Mouse (Mus musculus): ENCODE data around the gene Inpp4b. TPM values are rescaled to one million over a fixed set of nuclear protein-coding genes. Genes with fewer than 3 reads are reported as not detected.

Gene Inpp4b
- polyA plus RNA-seq, 1 experiment from 2014 or later, result 6.0 TPM

DNA sequence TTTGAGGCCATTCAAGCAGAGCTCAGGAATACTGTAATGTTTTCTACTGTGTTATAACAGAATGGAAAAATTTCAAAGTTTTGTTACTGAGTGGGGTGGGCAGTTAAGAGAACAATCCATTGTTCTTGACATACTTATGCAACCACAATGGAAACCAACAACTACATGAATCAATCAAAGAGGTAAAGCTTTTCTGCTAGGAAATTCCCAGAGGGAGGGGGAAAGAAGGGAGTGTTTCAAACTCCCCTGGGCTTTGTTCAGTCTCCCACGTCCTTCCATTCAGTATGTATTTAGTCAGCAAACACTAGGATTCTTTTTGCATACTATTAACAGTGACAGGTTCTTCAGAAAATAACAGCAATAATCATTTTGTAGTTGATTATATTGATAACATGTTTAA is 517.4 kb downstream of the Inpp4b start:
- no peak for ATAC-seq
- H3K27me3 ChIP-seq (replicated peaks; ENCODE audit: control insufficient read depth, insufficient read depth, low read length), result no peaks in the 10 kb centered on the region
- no peak overlapping the region for H3K4me3 ChIP-seq (ENCODE audit: low read length)
- H3K36me3 ChIP-seq (ENCODE audit: control insufficient read depth, insufficient read depth, low read length), result no peaks in the 10 kb centered on the region
- no peak overlapping the region for H3K4me2 ChIP-seq (ENCODE audit: low read depth, low read length)
- no peak overlapping the region for H3K27ac ChIP-seq (ENCODE audit: low read length)
- H3K4me1 ChIP-seq (ENCODE audit: control insufficient read depth, insufficient read depth, low read length), result no peaks in the 10 kb centered on the region
- H3K9me3 ChIP-seq (ENCODE audit: control insufficient read depth, low read length), result no peaks in the 10 kb centered on the region
- H3K9ac ChIP-seq (ENCODE audit: low read depth, low read length), result no peak overlapping the region
- 67% methylated on average over 1 of the region's 1 CpGs for WGBS

DNA sequence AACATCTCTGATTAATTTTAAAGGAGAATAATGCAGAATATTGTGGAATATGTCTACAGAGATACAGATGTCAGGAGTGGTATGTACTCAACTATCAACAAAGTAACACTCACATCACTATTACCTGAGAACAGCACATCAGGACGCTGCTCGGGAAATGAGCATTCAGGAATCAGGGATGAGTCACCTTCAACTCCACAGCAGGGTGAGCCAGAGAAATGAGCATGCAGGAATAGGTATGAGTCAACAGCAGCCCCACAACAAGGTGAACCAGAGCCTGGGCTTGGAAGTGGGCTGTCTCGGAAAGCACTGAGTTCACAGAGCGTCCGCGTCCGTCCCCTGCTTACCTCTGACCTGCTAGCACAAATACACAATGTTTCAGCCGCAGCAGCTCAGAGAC is 519.0 kb downstream of the Inpp4b start:
- no peaks in the 10 kb centered on the region for H3K27me3 ChIP-seq (replicated peaks; ENCODE audit: control insufficient read depth, insufficient read depth, low read length)
- no peaks in the 10 kb centered on the region for H3K36me3 ChIP-seq (ENCODE audit: control insufficient read depth, insufficient read depth, low read length)
- no peaks in the 10 kb centered on the region for H3K9me3 ChIP-seq (ENCODE audit: control insufficient read depth, low read length)
- H3K4me3 ChIP-seq (ENCODE audit: low read length), result no peak overlapping the region
- ATAC-seq, result no peak
- H3K4me1 ChIP-seq (ENCODE audit: control insufficient read depth, insufficient read depth, low read length), result no peaks in the 10 kb centered on the region
- 93% methylated on average over 8 of the region's 8 CpGs for WGBS
- no peak overlapping the region for H3K9ac ChIP-seq (ENCODE audit: low read depth, low read length)
- H3K4me2 ChIP-seq (ENCODE audit: low read depth, low read length), result no peak overlapping the region
- H3K27ac ChIP-seq (ENCODE audit: low read length), result no peak overlapping the region

DNA sequence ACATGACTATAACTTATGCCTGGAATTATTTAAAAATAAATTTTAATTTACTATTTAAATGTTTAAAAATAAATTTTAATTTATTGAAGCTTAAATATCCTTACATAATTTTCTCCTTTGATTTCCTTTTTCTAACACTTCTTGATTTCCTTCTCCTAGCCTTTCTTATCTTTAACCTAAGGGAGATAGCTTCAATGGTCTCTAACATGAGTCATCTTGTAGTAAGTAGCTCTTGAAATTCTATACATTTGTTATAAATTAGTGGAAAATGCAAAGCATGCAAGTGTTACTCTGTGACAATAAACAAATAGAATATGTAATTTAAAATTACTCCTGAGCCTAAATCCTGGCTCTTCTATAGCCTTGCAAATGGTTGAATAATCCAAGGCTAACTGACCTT is 520.4 kb downstream of the Inpp4b start:
- no peak for ATAC-seq
- Histone ChIP-seq H3K4me2 (ENCODE audit: low read depth, low read length) (no peak overlapping the region), H3K27me3 (replicated peaks; ENCODE audit: control insufficient read depth, insufficient read depth, low read length) (no peaks in the 10 kb centered on the region), H3K9ac (ENCODE audit: low read depth, low read length) (no peak overlapping the region), H3K9me3 (ENCODE audit: control insufficient read depth, low read length) (no peaks in the 10 kb centered on the region), H3K27ac (ENCODE audit: low read length) (no peak overlapping the region), H3K4me3 (ENCODE audit: low read length) (no peak overlapping the region), H3K36me3 (ENCODE audit: control insufficient read depth, insufficient read depth, low read length) (no peaks in the 10 kb centered on the region), H3K4me1 (ENCODE audit: control insufficient read depth, insufficient read depth, low read length) (no peaks in the 10 kb centered on the region)

DNA sequence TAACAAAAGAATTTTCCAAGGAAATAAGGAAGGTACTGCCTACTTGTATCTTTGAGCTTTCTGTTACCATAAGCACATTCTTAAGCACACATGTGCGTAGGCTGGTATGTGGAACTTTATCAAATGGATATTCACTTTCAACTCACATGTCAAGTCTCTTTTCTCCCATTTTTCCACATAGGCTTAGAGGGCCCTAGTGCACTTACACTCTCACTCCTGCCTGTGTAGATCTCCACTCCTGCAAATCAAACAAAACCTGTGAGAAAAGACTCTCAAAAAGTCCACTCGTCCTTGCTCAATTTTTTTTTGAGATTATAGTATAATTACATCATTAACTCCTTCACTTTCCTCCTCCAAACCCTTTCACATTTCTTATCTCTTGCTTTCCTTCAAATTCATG is 522.0 kb downstream of the Inpp4b start:
- Histone ChIP-seq H3K27me3 (replicated peaks; ENCODE audit: control insufficient read depth, insufficient read depth, low read length) (no peaks in the 10 kb centered on the region), H3K4me3 (ENCODE audit: low read length) (no peak overlapping the region), H3K4me2 (ENCODE audit: low read depth, low read length) (no peak overlapping the region), H3K4me1 (ENCODE audit: control insufficient read depth, insufficient read depth, low read length) (no peaks in the 10 kb centered on the region), H3K9ac (ENCODE audit: low read depth, low read length) (no peak overlapping the region), H3K36me3 (ENCODE audit: control insufficient read depth, insufficient read depth, low read length) (no peaks in the 10 kb centered on the region), H3K9me3 (ENCODE audit: control insufficient read depth, low read length) (no peaks in the 10 kb centered on the region), H3K27ac (ENCODE audit: low read length) (no peak overlapping the region)
- no peak for ATAC-seq
- 79% methylated on average over 2 of the region's 2 CpGs for WGBS

DNA sequence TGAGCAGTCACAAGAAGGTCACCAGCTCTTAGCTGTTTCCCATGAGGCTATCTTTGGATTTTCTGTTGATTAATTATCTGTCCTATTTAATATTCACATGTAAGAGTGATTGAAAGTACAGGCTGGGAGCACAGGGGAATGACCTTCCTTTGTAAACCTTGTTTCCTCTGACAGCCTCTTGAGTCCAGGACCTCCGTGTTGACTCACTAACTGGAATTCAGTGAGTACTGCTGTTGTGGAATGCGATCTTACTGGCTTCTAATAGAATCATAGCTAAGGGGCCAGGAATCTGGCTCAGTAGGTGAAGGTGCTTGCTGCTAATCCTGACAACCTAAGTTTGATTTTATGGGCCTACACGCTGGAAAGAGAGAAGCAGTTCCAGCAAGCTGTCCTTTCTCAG is 523.3 kb downstream of the Inpp4b start:
- H3K27me3 ChIP-seq (replicated peaks; ENCODE audit: control insufficient read depth, insufficient read depth, low read length), result no peaks in the 10 kb centered on the region
- H3K4me2 ChIP-seq (ENCODE audit: low read depth, low read length), result no peak overlapping the region
- ATAC-seq, result no peak
- no peaks in the 10 kb centered on the region for H3K4me1 ChIP-seq (ENCODE audit: control insufficient read depth, insufficient read depth, low read length)
- H3K27ac ChIP-seq (ENCODE audit: low read length), result no peak overlapping the region
- 33% methylated on average over 3 of the region's 3 CpGs for WGBS
- H3K36me3 ChIP-seq (ENCODE audit: control insufficient read depth, insufficient read depth, low read length), result no peaks in the 10 kb centered on the region
- no peak overlapping the region for H3K4me3 ChIP-seq (ENCODE audit: low read length)
- H3K9ac ChIP-seq (ENCODE audit: low read depth, low read length), result no peak overlapping the region
- no peaks in the 10 kb centered on the region for H3K9me3 ChIP-seq (ENCODE audit: control insufficient read depth, low read length)

DNA sequence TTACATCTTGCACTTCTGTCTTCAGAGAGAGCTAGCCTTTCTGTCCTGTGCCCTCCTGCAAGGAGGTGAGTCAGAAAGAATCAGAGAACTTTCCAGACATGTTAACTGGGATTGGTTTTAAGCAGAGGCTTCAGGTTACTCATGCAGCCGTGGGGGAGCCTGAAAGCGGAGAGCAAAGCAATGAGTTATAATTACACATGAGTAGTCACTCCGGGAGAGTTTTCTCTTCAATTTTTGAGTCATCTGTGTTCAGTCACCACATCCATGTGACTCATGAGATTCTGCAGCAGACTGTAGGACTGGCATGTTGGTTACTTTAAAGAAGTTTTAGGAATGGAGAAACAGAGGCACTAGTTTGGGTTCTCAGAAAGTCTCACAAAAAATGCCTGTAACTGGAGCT is 524.7 kb downstream of the Inpp4b start:
- Histone ChIP-seq H3K36me3 (ENCODE audit: control insufficient read depth, insufficient read depth, low read length) (no peaks in the 10 kb centered on the region), H3K4me3 (ENCODE audit: low read length) (no peak overlapping the region), H3K4me2 (ENCODE audit: low read depth, low read length) (no peak overlapping the region), H3K9ac (ENCODE audit: low read depth, low read length) (no peak overlapping the region), H3K27me3 (replicated peaks; ENCODE audit: control insufficient read depth, insufficient read depth, low read length) (no peaks in the 10 kb centered on the region), H3K9me3 (ENCODE audit: control insufficient read depth, low read length) (no peaks in the 10 kb centered on the region), H3K27ac (ENCODE audit: low read length) (no peak overlapping the region), H3K4me1 (ENCODE audit: control insufficient read depth, insufficient read depth, low read length) (no peaks in the 10 kb centered on the region)
- ATAC-seq, result no peak
- WGBS, result 65% methylated on average over 3 of the region's 3 CpGs

DNA sequence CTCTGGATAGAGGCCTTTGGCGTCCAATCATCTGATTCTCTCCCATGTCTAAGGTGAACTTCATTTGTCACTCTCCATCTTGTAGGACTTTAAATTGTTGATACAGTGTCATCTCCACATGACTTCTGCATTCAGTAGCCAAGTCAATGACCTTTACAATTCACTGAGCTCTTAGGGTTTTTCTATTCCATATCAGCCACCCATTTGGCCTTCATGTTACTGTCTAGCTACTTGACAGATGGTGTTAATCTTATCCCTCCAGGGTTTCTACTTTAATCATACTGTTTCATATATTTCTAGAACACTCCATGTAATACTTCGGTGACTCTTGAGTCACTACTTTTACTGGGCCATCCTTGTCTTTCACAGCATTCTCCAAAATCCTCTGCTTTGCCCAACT is 528.1 kb downstream of the Inpp4b start:
- Histone ChIP-seq H3K27ac (ENCODE audit: low read length) (no peak overlapping the region), H3K4me3 (ENCODE audit: low read length) (no peak overlapping the region), H3K9ac (ENCODE audit: low read depth, low read length) (no peak overlapping the region), H3K4me1 (ENCODE audit: control insufficient read depth, insufficient read depth, low read length) (no peaks in the 10 kb centered on the region), H3K4me2 (ENCODE audit: low read depth, low read length) (no peak overlapping the region), H3K27me3 (replicated peaks; ENCODE audit: control insufficient read depth, insufficient read depth, low read length) (no peaks in the 10 kb centered on the region), H3K9me3 (ENCODE audit: control insufficient read depth, low read length) (no peaks in the 10 kb centered on the region), H3K36me3 (ENCODE audit: control insufficient read depth, insufficient read depth, low read length) (no peaks in the 10 kb centered on the region)
- ATAC-seq, result no peak
- WGBS, result 88% methylated on average over 2 of the region's 2 CpGs

DNA sequence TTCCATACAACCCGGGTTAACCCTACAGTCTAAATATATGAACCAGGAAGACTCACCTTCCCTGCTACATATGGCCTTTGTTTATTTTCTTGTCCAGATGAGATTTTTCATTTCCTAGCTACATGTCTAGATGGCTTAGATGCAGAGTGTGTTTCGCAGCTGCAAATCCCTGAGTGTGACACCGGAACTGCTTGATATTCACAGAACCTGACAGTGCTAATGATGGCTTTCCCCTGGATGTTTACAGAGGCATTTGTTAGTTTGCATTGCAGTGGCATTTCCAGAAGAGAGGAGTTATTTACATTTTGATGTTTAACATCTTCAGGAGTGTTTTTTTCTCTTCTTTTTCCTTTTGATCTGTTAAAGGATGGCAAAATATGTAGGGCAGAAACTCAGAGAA is 537.7 kb downstream of the Inpp4b start:
- 44% methylated on average over 3 of the region's 3 CpGs for WGBS
- Histone ChIP-seq H3K9ac (ENCODE audit: low read depth, low read length) (no peak overlapping the region), H3K4me1 (ENCODE audit: control insufficient read depth, insufficient read depth, low read length) (no peaks in the 10 kb centered on the region), H3K27me3 (replicated peaks; ENCODE audit: control insufficient read depth, insufficient read depth, low read length) (no peaks in the 10 kb centered on the region), H3K36me3 (ENCODE audit: control insufficient read depth, insufficient read depth, low read length) (no peaks in the 10 kb centered on the region), H3K4me3 (ENCODE audit: low read length) (no peak overlapping the region), H3K27ac (ENCODE audit: low read length) (no peak overlapping the region), H3K4me2 (ENCODE audit: low read depth, low read length) (no peak overlapping the region), H3K9me3 (ENCODE audit: control insufficient read depth, low read length) (no peaks in the 10 kb centered on the region)
- no peak for ATAC-seq

DNA sequence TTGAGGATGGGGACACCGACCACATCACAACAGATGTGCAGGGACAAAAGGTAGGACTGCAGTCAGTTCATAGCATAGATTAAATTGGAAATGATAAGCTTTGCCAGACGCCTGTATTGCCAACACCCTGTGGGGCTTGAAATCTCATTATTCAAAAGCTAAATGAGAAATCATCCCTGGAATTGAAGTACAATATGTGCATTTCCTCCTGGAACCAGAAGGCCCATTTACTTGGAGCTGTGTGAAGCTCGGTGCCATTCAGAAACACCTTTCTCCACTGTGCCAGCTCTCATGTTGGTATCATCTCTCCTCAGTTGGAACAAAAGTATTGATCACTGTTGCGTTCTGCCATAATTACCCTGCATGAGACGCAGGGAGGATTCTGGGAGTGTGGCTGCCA is 541.8 kb downstream of the Inpp4b start:
- H3K9me3 ChIP-seq (ENCODE audit: control insufficient read depth, low read length), result no peaks in the 10 kb centered on the region
- no peak overlapping the region for H3K9ac ChIP-seq (ENCODE audit: low read depth, low read length)
- no peak overlapping the region for H3K27ac ChIP-seq (ENCODE audit: low read length)
- no peak overlapping the region for H3K4me2 ChIP-seq (ENCODE audit: low read depth, low read length)
- H3K4me1 ChIP-seq (ENCODE audit: control insufficient read depth, insufficient read depth, low read length), result no peaks in the 10 kb centered on the region
- no peak for ATAC-seq
- no peaks in the 10 kb centered on the region for H3K36me3 ChIP-seq (ENCODE audit: control insufficient read depth, insufficient read depth, low read length)
- H3K27me3 ChIP-seq (replicated peaks; ENCODE audit: control insufficient read depth, insufficient read depth, low read length), result no peaks in the 10 kb centered on the region
- 85% methylated on average over 5 of the region's 5 CpGs for WGBS
- no peak overlapping the region for H3K4me3 ChIP-seq (ENCODE audit: low read length)

DNA sequence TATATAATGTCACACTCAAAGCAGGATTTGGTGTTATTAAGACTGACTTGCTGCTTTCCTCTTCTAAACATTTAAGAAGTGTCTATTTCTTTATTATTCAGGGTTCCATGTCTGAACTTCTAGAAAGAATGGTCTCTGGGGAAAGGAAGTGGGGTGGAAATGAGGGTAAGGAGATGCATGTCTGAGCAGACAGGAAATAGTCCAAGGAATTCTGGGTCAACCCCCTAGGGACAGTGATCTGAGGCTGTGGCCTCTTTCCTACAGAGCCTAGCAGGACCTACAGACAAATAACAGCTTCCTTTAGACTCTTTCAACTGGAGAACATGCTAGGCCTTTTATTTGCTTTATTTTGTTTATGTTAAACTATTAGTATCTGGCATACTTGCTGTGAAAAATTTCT is 546.5 kb downstream of the Inpp4b start:
- Histone ChIP-seq H3K27ac (ENCODE audit: low read length) (no peak overlapping the region), H3K9me3 (ENCODE audit: control insufficient read depth, low read length) (no peaks in the 10 kb centered on the region), H3K4me3 (ENCODE audit: low read length) (no peak overlapping the region), H3K4me2 (ENCODE audit: low read depth, low read length) (no peak overlapping the region), H3K36me3 (ENCODE audit: control insufficient read depth, insufficient read depth, low read length) (no peaks in the 10 kb centered on the region), H3K27me3 (replicated peaks; ENCODE audit: control insufficient read depth, insufficient read depth, low read length) (no peaks in the 10 kb centered on the region), H3K9ac (ENCODE audit: low read depth, low read length) (no peak overlapping the region), H3K4me1 (ENCODE audit: control insufficient read depth, insufficient read depth, low read length) (no peaks in the 10 kb centered on the region)
- ATAC-seq, result no peak
